Mouse (Mus musculus): ENCODE measurements around the gene Atp6ap2. TPM values are rescaled to one million over a fixed set of nuclear protein-coding genes. Genes with fewer than 3 reads are reported as not detected.
"Not testable (repeated sequence)": the region's sequence is repeated elsewhere in the genome, so short reads cannot be mapped to it uniquely, and the experiment has no call there.

Gene Atp6ap2
- 68.8 and 72.1 TPM in 2 replicates for total RNA-seq (2017)

DNA sequence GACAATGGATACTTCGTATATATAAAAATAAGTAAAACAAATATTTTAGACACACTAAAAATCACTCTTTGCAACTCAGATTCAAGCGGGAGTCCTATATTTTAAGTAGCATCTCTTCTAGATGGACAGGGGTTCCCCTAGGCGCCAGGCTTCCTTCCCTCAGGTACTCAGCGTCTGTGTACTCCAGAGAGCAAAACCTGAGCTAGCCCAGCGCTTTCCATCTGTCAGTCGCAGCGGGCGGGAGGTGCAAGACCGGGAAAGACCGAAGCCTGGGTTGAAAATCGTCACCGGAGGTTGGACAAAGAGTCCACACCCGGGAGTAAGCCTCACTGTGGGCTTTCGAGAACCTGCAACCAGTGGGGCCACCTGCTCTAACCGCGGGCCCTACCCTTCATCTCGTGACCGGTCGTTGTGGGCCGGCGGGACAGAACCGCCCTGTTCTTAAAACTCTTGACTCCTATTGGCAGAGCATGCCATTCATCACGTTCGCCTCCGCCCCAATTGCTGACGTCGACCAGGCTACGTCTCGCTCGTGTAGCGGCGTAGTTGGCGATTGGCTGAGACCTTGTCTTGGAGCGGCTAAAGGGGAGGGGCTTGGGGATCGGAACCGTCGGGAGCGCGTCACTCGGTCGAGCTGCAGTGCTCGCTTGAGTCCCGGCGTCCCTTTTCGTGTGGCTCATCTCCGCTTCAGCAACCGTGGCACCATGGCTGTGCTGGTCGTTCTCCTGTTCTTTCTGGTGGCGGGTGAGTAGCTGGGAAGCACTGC, at the start of gene Atp6ap2:
Gene Atp6ap2, plus strand, starts transcription at position 610 of the 766 bp plus-strand sequence.
- peak; percentile 98 for ATAC-seq (replicated peaks; ENCODE audit: low read depth, poor library complexity, severe bottlenecking)

DNA sequence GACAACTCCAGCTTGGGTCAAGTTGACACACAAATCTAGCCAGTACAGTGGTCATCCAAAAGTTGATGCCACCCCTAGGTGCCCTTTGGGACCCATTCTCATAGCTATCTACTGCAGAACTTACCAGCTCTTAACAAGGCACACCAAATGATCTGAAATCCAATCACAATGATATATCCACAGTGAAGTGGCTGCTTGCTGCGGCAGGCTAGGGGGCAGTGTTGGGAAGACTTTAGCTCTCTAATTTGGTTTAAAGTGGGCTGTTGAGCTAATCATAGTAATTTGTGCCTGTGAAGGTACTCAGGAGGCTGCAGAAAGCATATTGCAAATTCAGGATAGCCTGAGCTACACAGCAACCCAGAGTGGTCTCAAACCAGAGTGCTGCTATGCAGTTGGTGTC, 43.2 kb upstream of the Atp6ap2 start:
- no peak for ATAC-seq (replicated peaks; ENCODE audit: low read depth, poor library complexity, severe bottlenecking)

DNA sequence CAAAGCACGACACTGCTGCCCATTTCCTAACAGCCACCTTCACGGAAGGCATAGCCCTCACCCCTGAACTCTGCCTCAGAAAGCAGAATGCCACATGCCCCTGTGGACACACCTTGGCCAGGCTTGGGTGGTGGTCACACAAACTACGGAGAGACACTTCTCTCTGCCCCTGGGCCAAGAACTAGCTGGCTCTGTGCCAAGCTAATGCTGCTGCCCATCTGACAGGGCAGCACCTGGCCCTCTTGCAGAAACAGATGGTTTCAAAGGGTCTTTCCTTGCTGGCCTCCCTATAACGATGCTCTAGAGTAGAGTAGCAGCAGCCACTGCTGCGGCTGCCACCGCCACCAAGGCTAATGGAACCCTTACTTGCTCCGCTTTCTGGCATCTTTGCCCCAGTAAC, 30.5 kb upstream of the Atp6ap2 start:
- no peak for ATAC-seq (replicated peaks; ENCODE audit: low read depth, poor library complexity, severe bottlenecking)

DNA sequence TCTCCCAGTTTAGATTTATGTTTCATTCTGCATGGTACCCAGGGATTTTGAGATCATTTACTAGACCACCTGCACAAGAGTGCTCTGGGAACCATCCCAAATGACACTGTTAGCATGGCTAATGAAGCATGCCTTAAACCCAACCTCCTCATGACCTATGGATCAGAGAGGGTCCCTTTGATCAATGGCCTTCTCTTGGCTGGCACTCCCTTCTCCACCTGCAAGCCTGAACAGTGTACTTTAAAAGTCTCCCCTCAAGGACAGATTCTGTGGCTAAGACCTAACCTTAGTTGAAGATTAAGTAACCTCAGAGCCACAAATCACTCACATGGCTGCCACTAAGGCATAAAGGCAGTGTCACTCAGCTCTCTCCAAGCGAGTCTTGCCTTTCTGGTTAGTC, 16.2 kb upstream of the Atp6ap2 start:
- 0 out of 2 replicates have a peak, but pooled peaks have one; percentile 36 for ATAC-seq (replicated peaks; ENCODE audit: low read depth, poor library complexity, severe bottlenecking)

DNA sequence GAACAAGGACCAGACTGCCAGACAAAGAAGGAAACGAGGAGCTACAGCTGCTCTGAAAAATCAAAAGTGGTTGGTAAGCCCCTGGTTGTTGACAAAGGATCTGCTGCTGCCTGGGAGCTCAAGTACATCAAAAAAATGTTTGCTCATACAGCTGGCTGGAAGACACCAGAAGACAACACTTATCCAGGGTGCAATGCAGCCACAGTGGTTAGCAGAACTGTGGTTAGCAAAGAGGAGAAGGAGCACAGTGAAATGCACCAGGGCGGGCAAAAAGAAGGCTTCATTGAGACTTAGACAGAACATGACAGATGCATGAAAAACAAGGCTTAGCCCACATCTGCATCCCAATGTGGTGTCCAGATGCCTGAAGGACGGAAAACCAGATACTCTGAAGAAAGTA, 9.7 kb upstream of the Atp6ap2 start:
- ATAC-seq (replicated peaks; ENCODE audit: low read depth, poor library complexity, severe bottlenecking) = 0 out of 2 replicates have a peak, but pooled peaks have one; percentile 45

DNA sequence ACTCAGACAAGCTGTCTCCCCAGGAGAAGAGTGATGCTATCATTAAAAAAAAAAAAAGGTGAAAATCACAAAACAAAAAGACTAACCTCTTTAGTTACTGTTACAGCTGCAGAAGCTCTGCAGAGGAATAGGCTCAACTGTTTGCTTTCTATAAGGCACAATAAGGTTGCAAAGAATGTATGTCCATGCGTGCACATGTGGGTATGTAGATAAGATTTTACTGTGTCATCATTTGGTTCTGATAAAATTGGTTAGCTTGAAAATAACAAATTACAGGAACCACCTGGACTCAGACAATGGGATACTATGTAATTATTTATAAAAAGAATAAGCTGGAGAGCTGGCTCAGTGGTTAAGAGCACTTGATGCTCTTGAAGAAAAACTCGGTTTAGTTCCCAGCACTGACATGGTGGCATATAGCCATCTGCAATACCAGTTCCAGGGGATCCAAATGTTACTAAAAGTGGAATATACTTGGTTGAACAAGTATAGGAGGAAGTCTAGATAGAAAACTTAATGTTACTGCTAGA, 9.2 kb upstream of the Atp6ap2 start:
- ATAC-seq (replicated peaks; ENCODE audit: low read depth, poor library complexity, severe bottlenecking) = no peak

DNA sequence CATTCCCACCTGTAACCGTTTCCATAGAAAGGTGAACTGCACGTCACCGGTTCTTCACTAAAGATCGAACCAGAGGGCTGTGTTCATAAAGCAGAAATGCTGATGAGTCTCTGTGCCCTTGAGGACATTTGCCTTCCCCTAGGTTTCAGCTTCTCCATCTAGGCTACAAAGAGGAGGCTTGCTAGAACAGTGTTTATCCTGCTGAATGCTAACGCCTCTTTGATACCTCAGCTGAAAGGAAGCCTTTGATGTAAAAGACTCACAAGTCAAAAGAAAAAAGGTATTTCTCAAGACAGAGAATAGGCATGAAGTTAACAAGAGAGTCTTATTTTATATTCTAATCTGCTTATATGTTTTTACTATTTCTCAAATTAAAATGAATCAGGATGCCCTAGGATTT, 4.3 kb upstream of the Atp6ap2 start:
- no peak for ATAC-seq (replicated peaks; ENCODE audit: low read depth, poor library complexity, severe bottlenecking)

DNA sequence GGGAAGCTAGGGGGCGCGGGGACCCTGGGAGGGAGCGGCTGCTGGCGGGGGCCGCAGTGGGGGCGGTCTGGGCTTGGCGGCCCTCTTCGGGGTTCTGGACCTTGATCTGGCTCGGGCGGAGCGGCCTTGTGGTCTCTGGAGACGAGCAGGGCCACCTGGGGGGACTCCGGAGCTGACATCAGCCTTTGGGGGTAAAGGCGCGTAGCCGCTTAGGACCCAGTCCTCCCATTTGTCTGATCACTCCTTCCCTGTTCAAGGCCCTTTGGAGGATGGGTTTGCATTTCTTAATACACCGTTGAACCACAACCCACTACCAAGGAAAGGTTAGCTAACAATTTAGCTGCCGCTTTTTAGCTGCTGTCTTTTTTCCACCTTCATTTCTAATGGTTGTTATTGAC, 356 bp downstream of the Atp6ap2 start:
- no peak for ATAC-seq (replicated peaks; ENCODE audit: low read depth, poor library complexity, severe bottlenecking)

DNA sequence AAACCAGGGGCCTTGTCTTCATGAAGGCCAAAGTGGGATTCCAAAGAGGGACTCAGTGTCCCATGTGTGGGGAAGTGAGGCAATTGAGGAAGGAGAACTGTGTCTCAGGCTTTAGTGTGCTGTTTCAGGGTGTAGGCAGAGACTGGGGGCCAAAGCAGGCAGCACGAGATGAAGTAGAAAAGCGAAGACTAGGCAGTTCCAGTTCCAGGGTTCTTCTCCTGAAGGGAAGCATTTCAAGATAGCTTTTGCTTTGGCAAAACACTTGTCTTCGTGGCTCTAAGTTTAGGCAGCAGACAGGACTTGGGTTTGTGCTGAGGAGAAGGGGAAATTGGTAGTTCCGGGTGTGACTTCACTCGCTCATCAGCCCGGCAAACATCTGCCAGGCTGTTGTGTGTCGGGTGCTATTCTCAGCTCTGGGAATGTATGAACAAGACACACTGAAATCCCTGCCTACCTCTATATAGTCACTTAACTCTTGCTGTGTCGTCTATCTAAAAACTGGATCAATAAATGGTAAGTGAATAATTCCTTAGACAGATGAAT, 3.9 kb downstream of the Atp6ap2 start:
- no peak for ATAC-seq (replicated peaks; ENCODE audit: low read depth, poor library complexity, severe bottlenecking)

DNA sequence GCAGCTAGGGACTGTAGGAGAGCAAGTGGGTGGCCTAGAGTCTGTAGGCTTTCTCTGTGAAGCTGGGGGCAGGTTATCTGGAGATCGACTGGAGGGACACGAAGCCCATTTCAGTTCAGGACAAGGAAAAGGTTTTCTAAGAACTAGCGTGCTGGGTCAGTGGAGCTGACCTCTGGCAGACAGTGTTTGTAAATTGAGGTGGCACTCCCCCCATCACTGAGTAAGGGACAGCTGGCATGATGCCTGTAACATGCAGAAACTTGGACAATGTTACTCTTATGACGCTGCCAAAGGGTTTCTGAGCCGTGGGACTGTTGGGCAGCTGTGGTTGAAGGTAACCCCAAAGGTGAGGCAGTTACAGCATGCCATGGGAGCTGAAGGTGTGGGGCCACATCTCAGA, 4.4 kb downstream of the Atp6ap2 start:
- no peak for ATAC-seq (replicated peaks; ENCODE audit: low read depth, poor library complexity, severe bottlenecking)

DNA sequence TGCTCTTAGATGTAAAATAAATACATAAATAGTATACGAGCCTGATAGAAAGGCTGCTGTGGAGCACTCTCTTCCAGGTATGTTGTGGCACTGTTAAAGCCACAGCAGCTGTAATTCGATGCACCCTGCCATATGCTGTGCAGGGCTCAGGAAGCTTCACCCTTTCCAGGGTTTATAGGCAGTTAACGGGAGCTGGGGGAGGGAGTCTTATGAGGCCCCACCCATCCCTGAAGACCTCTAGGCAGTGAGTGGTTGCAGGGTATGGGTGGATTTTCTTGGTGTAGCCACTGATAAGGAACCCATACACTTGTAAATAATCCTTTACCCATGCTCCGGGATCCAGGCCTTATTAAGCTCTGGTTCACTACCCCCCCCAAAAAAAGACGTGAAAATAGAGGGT, 6.2 kb downstream of the Atp6ap2 start:
- ATAC-seq (replicated peaks; ENCODE audit: low read depth, poor library complexity, severe bottlenecking) = no peak

DNA sequence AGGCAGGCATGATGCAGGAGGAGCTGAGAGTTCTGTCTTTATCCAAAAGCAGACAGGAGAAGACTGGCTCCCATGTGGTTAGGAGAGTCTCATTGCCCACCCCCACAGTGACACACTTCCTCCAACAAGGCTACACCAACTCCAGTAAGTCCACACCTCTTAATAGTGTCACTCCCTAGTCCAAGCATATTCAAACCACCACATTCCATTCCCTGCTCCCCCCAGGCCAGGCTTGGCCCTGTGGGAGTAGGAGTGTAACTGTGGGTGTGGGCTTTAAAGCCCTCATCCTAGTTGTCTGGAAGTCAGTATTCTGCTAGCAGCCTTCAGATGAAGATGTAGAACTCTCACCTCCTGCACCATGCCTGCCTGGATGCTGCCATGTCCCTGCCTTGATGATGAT, 22.9 kb downstream of the Atp6ap2 start:
- not testable (repeated sequence) for ATAC-seq (replicated peaks; ENCODE audit: low read depth, poor library complexity, severe bottlenecking)

DNA sequence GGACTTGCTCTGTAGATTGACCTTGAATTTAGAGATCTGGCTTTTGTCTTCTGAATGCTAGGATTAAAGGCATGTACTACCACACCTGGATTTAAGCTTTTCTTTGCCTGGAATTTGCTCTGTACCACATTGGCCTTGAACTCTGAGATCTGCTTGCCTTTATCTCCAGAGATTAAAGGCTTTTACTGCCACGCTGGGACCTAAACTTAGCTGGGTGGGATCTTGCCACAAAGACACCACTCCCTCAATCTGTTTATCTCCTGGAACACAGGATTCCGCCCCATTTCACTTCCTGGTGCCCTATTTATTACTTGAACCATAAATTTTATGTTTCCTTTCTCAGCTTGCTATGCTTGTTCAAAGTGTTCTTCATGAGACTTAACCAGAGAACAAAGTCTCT, 23.6 kb downstream of the Atp6ap2 start:
- no peak for ATAC-seq (replicated peaks; ENCODE audit: low read depth, poor library complexity, severe bottlenecking)

DNA sequence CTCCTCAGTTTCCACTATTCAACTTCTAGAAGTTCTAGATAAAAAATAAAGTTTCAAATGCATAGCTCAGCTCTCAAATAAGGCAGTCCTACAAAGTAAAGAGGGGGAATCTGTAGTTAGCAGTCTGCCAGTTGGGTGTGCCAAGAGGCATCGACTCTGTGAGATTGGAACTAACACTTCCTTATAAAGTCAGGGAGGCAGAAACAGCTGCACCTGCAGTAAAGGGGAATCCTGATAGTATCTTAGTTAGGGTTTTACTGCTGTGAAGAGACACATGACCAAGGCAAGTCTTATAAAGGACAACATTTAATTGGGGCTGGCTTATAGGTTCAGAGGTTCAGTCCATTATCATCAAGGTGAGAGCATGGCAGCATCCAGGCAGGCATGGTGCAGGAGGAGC, 24.8 kb downstream of the Atp6ap2 start:
- ATAC-seq (replicated peaks; ENCODE audit: low read depth, poor library complexity, severe bottlenecking) = not testable (repeated sequence)

DNA sequence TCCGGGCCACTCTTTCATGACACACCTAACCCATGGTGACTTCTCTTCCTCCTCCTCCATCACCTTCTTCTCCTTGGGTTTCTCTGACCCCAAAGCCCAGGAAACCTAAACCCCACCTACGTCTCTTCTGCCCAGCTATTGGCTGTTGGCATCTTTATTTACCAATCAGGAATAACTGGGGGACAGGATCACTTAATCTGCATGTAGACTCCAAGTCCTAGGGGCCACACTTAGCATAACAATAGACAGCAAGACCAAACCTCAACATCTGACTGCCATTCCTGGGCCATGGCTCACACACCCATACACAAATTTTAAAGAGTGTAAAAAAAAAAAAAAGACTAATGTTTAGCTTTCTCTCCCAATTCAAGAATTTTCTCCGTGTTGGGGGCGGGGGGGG, 37.5 kb downstream of the Atp6ap2 start:
- no peak for ATAC-seq (replicated peaks; ENCODE audit: low read depth, poor library complexity, severe bottlenecking)

DNA sequence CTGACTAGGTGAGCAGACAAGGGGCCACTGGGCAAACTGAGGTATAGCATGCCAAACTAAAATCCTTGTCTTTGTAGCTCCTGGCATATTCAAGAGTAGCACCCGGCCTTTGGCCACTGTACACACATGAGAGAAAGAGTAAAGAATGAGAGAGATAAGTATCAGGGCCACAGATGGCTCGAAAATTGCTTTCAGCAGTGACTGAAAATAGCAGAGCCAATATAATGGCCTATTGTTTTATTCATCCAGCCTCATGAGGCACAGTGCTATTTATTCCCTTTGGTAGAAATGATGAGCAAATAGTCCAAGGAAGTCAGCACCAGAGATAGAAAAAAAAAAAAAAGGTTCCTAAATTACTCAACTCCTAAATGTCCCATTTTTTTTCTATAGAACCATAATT, 57.4 kb downstream of the Atp6ap2 start:
- no peak for ATAC-seq (replicated peaks; ENCODE audit: low read depth, poor library complexity, severe bottlenecking)

DNA sequence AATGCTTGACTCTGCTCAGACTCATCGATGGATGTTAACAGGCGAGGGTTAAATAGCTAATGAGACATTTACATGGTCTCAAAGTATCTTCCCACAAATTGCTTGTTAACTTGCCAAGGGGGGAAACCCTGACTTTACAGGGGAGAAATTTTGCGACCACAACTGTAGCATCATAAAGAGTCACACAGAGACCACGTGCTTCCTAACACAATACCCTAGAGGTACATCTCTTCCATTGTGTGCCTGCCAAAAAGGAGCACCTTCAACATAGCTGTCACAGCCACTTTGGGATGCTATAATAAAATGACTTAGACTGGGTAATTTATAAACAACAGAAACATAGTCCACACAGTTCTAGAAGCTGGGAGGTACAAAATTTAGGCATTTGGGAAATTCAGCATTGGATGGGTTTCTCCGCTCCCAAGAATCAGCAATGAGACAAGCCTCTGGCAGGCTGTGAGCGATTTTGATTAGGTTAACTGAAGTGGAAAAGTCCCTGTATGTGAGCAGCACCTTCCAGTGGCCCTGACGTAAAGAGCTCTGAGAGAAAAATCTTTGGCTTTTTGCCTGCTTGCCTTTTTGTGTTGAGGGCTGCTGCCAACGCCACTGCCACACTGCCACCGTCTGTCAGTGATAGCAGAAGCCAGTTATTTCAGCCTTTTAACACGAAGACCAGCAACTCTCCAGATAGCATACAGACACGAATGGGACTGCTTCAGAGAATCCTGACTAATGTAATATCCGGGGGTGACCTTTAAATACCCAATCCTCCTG, 58.1 kb downstream of the Atp6ap2 start:
- no peak for ATAC-seq (replicated peaks; ENCODE audit: low read depth, poor library complexity, severe bottlenecking)

DNA sequence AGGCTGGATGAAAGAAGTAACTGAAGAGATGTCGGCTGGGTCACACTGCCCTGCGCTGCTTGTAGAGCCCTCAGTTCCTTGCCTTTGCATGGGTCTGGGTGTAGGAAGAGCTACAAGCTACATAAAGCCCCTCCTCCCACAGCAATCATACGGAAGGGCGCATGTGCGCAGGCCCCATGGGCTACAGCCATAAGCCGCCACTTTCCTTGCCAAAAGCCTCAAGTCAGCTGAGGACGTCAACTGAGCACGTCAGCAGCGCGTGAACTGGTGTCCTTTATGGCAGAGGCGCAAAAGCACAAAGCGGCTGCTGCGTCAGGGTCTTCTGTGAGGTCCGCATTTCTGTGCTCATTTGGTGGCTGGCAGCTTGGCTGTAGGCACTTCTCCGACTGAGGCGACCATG, 64.3 kb downstream of the Atp6ap2 start:
- no peak for ATAC-seq (replicated peaks; ENCODE audit: low read depth, poor library complexity, severe bottlenecking)

DNA sequence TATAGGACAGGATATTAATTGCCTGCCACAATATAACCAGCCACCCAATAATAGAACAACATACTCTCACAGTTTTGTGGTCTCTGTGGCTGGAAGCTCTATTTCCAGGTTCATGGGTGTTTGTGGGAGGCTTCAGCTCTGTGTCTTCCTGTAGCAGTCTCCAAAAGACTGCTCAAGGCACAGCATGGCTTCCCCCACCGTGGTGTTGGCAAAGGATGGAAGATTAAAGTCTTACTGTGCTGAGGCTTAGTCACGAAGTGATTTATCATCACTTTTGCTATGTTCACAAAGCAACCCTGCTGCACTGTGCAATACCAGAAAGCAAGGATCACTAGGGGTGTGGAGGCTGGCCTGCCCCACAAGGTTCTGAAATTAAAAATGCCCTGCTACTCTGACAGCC, 66.3 kb downstream of the Atp6ap2 start:
- ATAC-seq (replicated peaks; ENCODE audit: low read depth, poor library complexity, severe bottlenecking) = no peak

All from common myeloid progenitor, adult 5-6 weeks (primary cell).